In genomic region chr10:17656305-17656704, GRCm38 (mm10) we compare ENCODE assay signal across 15 mouse cellular contexts.
DNase-seq lines count a peak whose midpoint lies in the region; ATAC-seq and TF ChIP-seq lines count a peak whose summit lies in the region.
"Had no signal": no experiment of that assay in that cellular context is flagged by ENCODE, and none has a peak within 500 bp of the region (broad histone marks: within the 10 kb centered on the region; RNA-seq: fewer than 3 reads in every experiment).

No protein-coding gene starts in this region.

- H3K4me3 ChIP-seq in heart, embryonic 14.5 days (ENCODE audit: control insufficient read depth in 1 of 2, insufficient read depth in 1 of 2, low read depth in 1 of 2, low read length in 2 of 2) = no peak overlapping the region
- no peak overlapping the region for H3K4me3 ChIP-seq in limb, embryonic 12.5 days (replicated peaks)
- no peak overlapping the region for H3K4me3 ChIP-seq in limb, embryonic 10.5 days
- H3K4me3 ChIP-seq in embryonic facial prominence, embryonic 12.5 days = no peak overlapping the region
- no peak overlapping the region for H3K4me3 ChIP-seq in olfactory bulb, adult 2 months (ENCODE audit: insufficient read depth, low read depth, low read length)
- H3K4me3 ChIP-seq: forebrain, embryonic 15.5 days; left cerebral cortex, adult 2 months; liver, embryonic 13.5 days had no signal

- peak overlapping the region; percentile 28; the same call in 1 of the 2 replicates for H3K9ac ChIP-seq in heart, embryonic 14.5 days (ENCODE audit: low read length)
- H3K9ac ChIP-seq in limb, embryonic 12.5 days (replicated peaks) = no peak overlapping the region
- H3K9ac ChIP-seq in embryonic facial prominence, embryonic 12.5 days = no peak overlapping the region
- H3K9ac ChIP-seq: forebrain, embryonic 15.5 days; liver, embryonic 13.5 days had no signal

- H3K4me2 ChIP-seq in heart, embryonic 14.5 days (ENCODE audit: low read length) = peak overlapping the region; percentile 57
- H3K4me2 ChIP-seq in limb, embryonic 12.5 days = peak overlapping the region; percentile 39
- peak overlapping the region; percentile 22; the same call in 1 of the 2 replicates for H3K4me2 ChIP-seq in embryonic facial prominence, embryonic 12.5 days (replicated peaks)
- H3K4me2 ChIP-seq: forebrain, embryonic 15.5 days; liver, embryonic 13.5 days; midbrain, embryonic 11.5 days had no signal

- no peaks in the 10 kb centered on the region for H3K36me3 ChIP-seq in heart, embryonic 14.5 days (ENCODE audit: control insufficient read depth, insufficient read depth, low read length)
- H3K36me3 ChIP-seq in limb, embryonic 12.5 days = no peaks in the 10 kb centered on the region
- H3K36me3 ChIP-seq in limb, embryonic 10.5 days = no peaks in the 10 kb centered on the region
- H3K36me3 ChIP-seq in embryonic facial prominence, embryonic 12.5 days = no peaks in the 10 kb centered on the region
- H3K36me3 ChIP-seq: forebrain, embryonic 15.5 days; liver, embryonic 13.5 days had no signal

- H3K9me3 ChIP-seq in heart, embryonic 14.5 days (ENCODE audit: control insufficient read depth, low read length) = no peaks in the 10 kb centered on the region
- no peaks in the 10 kb centered on the region for H3K9me3 ChIP-seq in limb, embryonic 12.5 days
- no peaks in the 10 kb centered on the region for H3K9me3 ChIP-seq in limb, embryonic 10.5 days (replicated peaks)
- H3K9me3 ChIP-seq in embryonic facial prominence, embryonic 12.5 days = no peaks in the 10 kb centered on the region
- H3K9me3 ChIP-seq: forebrain, embryonic 15.5 days; liver, embryonic 13.5 days had no signal

- H3K27ac ChIP-seq in heart, embryonic 14.5 days (replicated peaks in 1 of 2; ENCODE audit: control insufficient read depth in 1 of 2, insufficient read depth in 1 of 2, low read depth in 2 of 2, low read length in 2 of 2) = no peak overlapping the region
- no peak overlapping the region for H3K27ac ChIP-seq in limb, embryonic 12.5 days
- H3K27ac ChIP-seq in limb, embryonic 10.5 days = no peak overlapping the region
- H3K27ac ChIP-seq in embryonic facial prominence, embryonic 12.5 days = no peak overlapping the region
- peak overlapping the region; percentile 48; the same call in 1 of the 2 replicates for H3K27ac ChIP-seq in olfactory bulb, adult 2 months (ENCODE audit: insufficient read depth, low read depth, low read length)
- H3K27ac ChIP-seq: forebrain, embryonic 15.5 days; left cerebral cortex, adult 2 months; liver, embryonic 13.5 days had no signal

- no peaks in the 10 kb centered on the region for H3K27me3 ChIP-seq in heart, embryonic 14.5 days (ENCODE audit: control insufficient read depth, insufficient read depth, low read length)
- H3K27me3 ChIP-seq in limb, embryonic 12.5 days = no peaks in the 10 kb centered on the region; the same call in 1 of the 2 replicates
- 0 out of 2 replicates have a peak, but pooled peaks cover 4% of the 10 kb centered on the region for H3K27me3 ChIP-seq in limb, embryonic 10.5 days (ENCODE audit: low read depth, poor library complexity, severe bottlenecking)
- no peaks in the 10 kb centered on the region for H3K27me3 ChIP-seq in embryonic facial prominence, embryonic 12.5 days
- H3K27me3 ChIP-seq: forebrain, embryonic 15.5 days; liver, embryonic 13.5 days had no signal

- no peak for DNase-seq in heart, postnatal 10 days
- no peak for DNase-seq in limb, embryonic 10.5 days (ENCODE audit: low spot score)
- no peak for DNase-seq in thymus, postnatal 14 days
- no peak for DNase-seq in retina, postnatal 1 day
- DNase-seq: adrenal gland, postnatal 25 days; gastrocnemius, postnatal 25 days; liver, embryonic 13.5 days; lung, postnatal 14 days had no signal

- peaks cover 13 to 27% of the 10 kb centered on the region in 2 experiments for H3K4me1 ChIP-seq in heart, embryonic 14.5 days (ENCODE audit: control insufficient read depth in 2 of 2, insufficient read depth in 2 of 2, low read length in 2 of 2)
- peaks cover 24% of the 10 kb centered on the region for H3K4me1 ChIP-seq in limb, embryonic 12.5 days (replicated peaks)
- H3K4me1 ChIP-seq in limb, embryonic 10.5 days = peaks cover 28% of the 10 kb centered on the region
- peaks cover 10% of the 10 kb centered on the region for H3K4me1 ChIP-seq in embryonic facial prominence, embryonic 12.5 days
- peaks cover 11% of the 10 kb centered on the region for H3K4me1 ChIP-seq in olfactory bulb, adult 2 months (ENCODE audit: control insufficient read depth, insufficient read depth, low read length)

- intact Hi-C loops in heart, postnatal 10 days (cut with DNase I) = no loop called here

- TF ChIP-seq CTCF in olfactory bulb, adult 2 months (IDR thresholded peaks at IDR 0.05; ENCODE audit: insufficient read depth, low read depth, low read length) = no peak

- TF ChIP-seq POLR2A in olfactory bulb, adult 2 months (IDR thresholded peaks at IDR 0.05; ENCODE audit: insufficient read depth, low read depth, low read length) = no peak

- ATAC-seq in heart, embryonic 14.5 days (ENCODE audit: insufficient number of reproducible peaks, insufficient read depth, low FRiP score, low read depth) = no peak
- ATAC-seq in limb, embryonic 12.5 days (ENCODE audit: insufficient number of reproducible peaks, insufficient read depth, low FRiP score, low TSS enrichment, low read depth) = no peak
- no peak for ATAC-seq in embryonic facial prominence, embryonic 12.5 days (ENCODE audit: insufficient number of reproducible peaks, insufficient read depth, low FRiP score, low TSS enrichment)
- ATAC-seq: forebrain, embryonic 15.5 days had no signal

- 30% methylated on average over 10 of the region's 10 CpGs for WGBS in heart, embryonic 14.5 days
- 66% methylated on average over 10 of the region's 10 CpGs for WGBS in limb, embryonic 12.5 days
- 72% methylated on average over 10 of the region's 10 CpGs for WGBS in limb, embryonic 10.5 days
- WGBS in embryonic facial prominence, embryonic 12.5 days = 68% methylated on average over 10 of the region's 10 CpGs
- WGBS in olfactory bulb, adult 2 months = 59% methylated on average over 10 of the region's 10 CpGs
